In the genomic region with DNA sequence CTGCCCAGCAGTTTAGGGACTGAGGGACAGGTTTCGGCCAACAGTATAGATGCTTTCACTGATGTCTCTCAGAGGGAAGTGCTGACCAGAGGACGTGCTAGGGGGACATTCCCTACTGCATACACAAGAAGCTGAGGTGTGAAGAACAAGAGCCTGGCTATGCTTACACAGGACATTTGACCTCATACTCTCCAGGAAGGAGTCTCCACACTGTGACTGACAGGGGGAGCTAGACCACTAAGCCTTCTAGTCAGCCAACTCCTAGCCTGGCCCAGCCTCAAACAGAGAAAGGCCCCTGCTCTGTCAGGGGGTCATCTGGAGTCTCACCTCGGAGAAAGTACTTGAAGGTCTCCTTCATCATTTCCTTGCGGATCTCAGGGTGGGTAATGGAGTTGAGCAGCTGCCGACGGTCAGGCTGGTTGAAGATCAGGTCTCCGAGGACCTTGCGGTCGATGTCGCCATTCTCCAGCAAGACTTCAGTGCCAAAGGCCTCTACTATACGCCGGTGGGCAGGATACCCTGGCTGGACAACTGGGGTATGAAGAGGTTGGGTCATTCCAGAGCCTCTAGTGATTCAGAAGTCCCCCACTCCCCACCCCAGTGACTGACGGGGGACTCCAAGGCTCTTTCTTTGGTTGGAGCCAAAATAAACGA, we compare ENCODE assay signal across 11 mouse cellular contexts. TPM values are rescaled to one million over a fixed set of nuclear protein-coding genes. Genes with fewer than 3 reads are reported as not detected.
A peak's percentile ranks its signal among the peaks of the same experiment; 100 is the strongest.
DNase-seq lines count a peak whose midpoint lies in the region; ATAC-seq and TF ChIP-seq lines count a peak whose summit lies in the region.
"Had no signal": no experiment of that assay in that cellular context is flagged by ENCODE, and none has a peak within 500 bp of the region (broad histone marks: within the 10 kb centered on the region; RNA-seq: fewer than 3 reads in every experiment).

No protein-coding gene starts in this region.

- peaks cover 47% of the 10 kb centered on the region for H3K4me1 ChIP-seq in heart, embryonic 10.5 days
- H3K4me1 ChIP-seq in lung, embryonic 14.5 days (ENCODE audit: insufficient read depth): peaks cover 11% of the 10 kb centered on the region; the same call in 1 of the 2 replicates
- no peaks in the 10 kb centered on the region for H3K4me1 ChIP-seq in embryonic facial prominence, embryonic 14.5 days (ENCODE audit: control insufficient read depth, insufficient read depth, low read length)
- peaks cover 22% of the 10 kb centered on the region for H3K4me1 ChIP-seq in liver, embryonic 15.5 days (replicated peaks)

- peaks cover 66% of the 10 kb centered on the region for H3K36me3 ChIP-seq in heart, embryonic 10.5 days
- H3K36me3 ChIP-seq in lung, embryonic 14.5 days (ENCODE audit: insufficient read depth): peaks cover 64% of the 10 kb centered on the region
- peaks cover 57% of the 10 kb centered on the region for H3K36me3 ChIP-seq in embryonic facial prominence, embryonic 14.5 days (ENCODE audit: control insufficient read depth, insufficient read depth, low read length)
- peaks cover 39% of the 10 kb centered on the region for H3K36me3 ChIP-seq in liver, embryonic 15.5 days (replicated peaks)

- no peaks in the 10 kb centered on the region for H3K9me3 ChIP-seq in heart, embryonic 10.5 days
- H3K9me3 ChIP-seq in lung, embryonic 14.5 days (ENCODE audit: low read depth, low read length): no peaks in the 10 kb centered on the region
- H3K9me3 ChIP-seq in embryonic facial prominence, embryonic 14.5 days (ENCODE audit: control insufficient read depth, low read length): no peaks in the 10 kb centered on the region
- H3K9me3 ChIP-seq in liver, embryonic 15.5 days (replicated peaks): no peaks in the 10 kb centered on the region

- H3K4me3 ChIP-seq in heart, embryonic 10.5 days: no peak overlapping the region
- no peak overlapping the region for H3K4me3 ChIP-seq in lung, embryonic 14.5 days (ENCODE audit: low read depth, low read length)
- H3K4me3 ChIP-seq in embryonic facial prominence, embryonic 14.5 days (ENCODE audit: low read depth, low read length): no peak overlapping the region
- no peak overlapping the region for H3K4me3 ChIP-seq in liver, embryonic 15.5 days (replicated peaks)

- H3K27me3 ChIP-seq in heart, embryonic 10.5 days (ENCODE audit: insufficient read depth, poor library complexity, severe bottlenecking): no peaks in the 10 kb centered on the region
- H3K27me3 ChIP-seq in lung, embryonic 14.5 days (ENCODE audit: insufficient read depth, low read length): no peaks in the 10 kb centered on the region
- no peaks in the 10 kb centered on the region for H3K27me3 ChIP-seq in embryonic facial prominence, embryonic 14.5 days (replicated peaks; ENCODE audit: control insufficient read depth, insufficient read depth, low read length)
- no peaks in the 10 kb centered on the region for H3K27me3 ChIP-seq in liver, embryonic 15.5 days

- peak; percentile 21 for TF ChIP-seq CTCF in lung, embryonic 14.5 days (IDR thresholded peaks at IDR 0.05; ENCODE audit: low read depth)

- 76% methylated on average over 14 of the region's 14 CpGs for WGBS in heart, embryonic 10.5 days
- WGBS in lung, embryonic 14.5 days: 58% methylated on average over 14 of the region's 14 CpGs
- 82% methylated on average over 14 of the region's 14 CpGs for WGBS in embryonic facial prominence, embryonic 14.5 days
- 72% methylated on average over 14 of the region's 14 CpGs for WGBS in liver, embryonic 15.5 days (ENCODE audit: insufficient replicate concordance)

- ATAC-seq in lung, embryonic 14.5 days (ENCODE audit: insufficient read depth): no peak
- ATAC-seq in embryonic facial prominence, embryonic 14.5 days (ENCODE audit: low read depth): no peak
- ATAC-seq in liver, embryonic 15.5 days (ENCODE audit: insufficient read depth): no peak
- ATAC-seq: CD4-positive, CD25-positive, alpha-beta regulatory T cell, adult 4 months had no signal

- intact Hi-C loops in heart, postnatal 25 days (cut with DNase I): no loop called here

- no peak for DNase-seq in heart, embryonic 10.5 days (ENCODE audit: low spot score)
- DNase-seq in heart, postnatal 25 days (ENCODE audit: low spot score): no peak
- DNase-seq in lung, embryonic 14.5 days: peak; percentile 45
- DNase-seq in lung, postnatal 36 days: no peak
- DNase-seq in embryonic facial prominence, embryonic 14.5 days (ENCODE audit: low spot score): no peak
- DNase-seq in urinary bladder, adult 2 months (ENCODE audit: low spot score): no peak
- DNase-seq in layer of hippocampus, adult 18-20 months (ENCODE audit: low spot score in 2 of 2): no peak

- H3K4me2 ChIP-seq in lung, embryonic 14.5 days: no peak overlapping the region
- no peak overlapping the region for H3K4me2 ChIP-seq in embryonic facial prominence, embryonic 14.5 days (ENCODE audit: low read depth, low read length)
- H3K4me2 ChIP-seq in liver, embryonic 15.5 days: no peak overlapping the region

- peak overlapping the region; percentile 79; the same call in 1 of the 2 replicates for H3K27ac ChIP-seq in heart, embryonic 10.5 days
- H3K27ac ChIP-seq in lung, embryonic 14.5 days (ENCODE audit: low read depth): peak overlapping the region; percentile 36; the same call in 1 of the 2 replicates
- 0 out of 2 replicates have a peak overlapping the region, but pooled peaks have one; percentile 8 for H3K27ac ChIP-seq in embryonic facial prominence, embryonic 14.5 days (replicated peaks; ENCODE audit: low read depth, low read length)
- peak overlapping the region; percentile 57 for H3K27ac ChIP-seq in liver, embryonic 15.5 days (replicated peaks)

- no peak overlapping the region; the same call in none of the 2 replicates for H3K9ac ChIP-seq in lung, embryonic 14.5 days
- no peak overlapping the region for H3K9ac ChIP-seq in embryonic facial prominence, embryonic 14.5 days (ENCODE audit: low read depth, low read length)
- no peak overlapping the region for H3K9ac ChIP-seq in liver, embryonic 15.5 days

RNA-seq across cellular contexts. Expression of a gene that starts 28.5 kb away (rescaled TPM):
- 58.4 and 59.0 TPM in 2 replicates for polyA plus RNA-seq in heart, embryonic 10.5 days (2016; fragmentation: Nextera tagmentation; extraction: Ambion mirVana)
- 10 to 100 TPM; 65.2 to 66.1 TPM for total RNA-seq in heart, postnatal 25 days (2021)
- polyA plus RNA-seq in lung, embryonic 14.5 days (2014; fragmentation: Nextera tagmentation; extraction: Ambion mirVana): 64.4 and 72.4 TPM in 2 replicates
- polyA plus RNA-seq in embryonic facial prominence, embryonic 14.5 days (2014; fragmentation: Nextera tagmentation; extraction: Ambion mirVana): 55.5 and 60.0 TPM in 2 replicates
- polyA plus RNA-seq in liver, embryonic 15.5 days (2015; fragmentation: Nextera tagmentation; extraction: Ambion mirVana): 32.4 and 36.7 TPM in 2 replicates
- polyA plus RNA-seq in urinary bladder, adult 2 months (2012; rRNA removed): 53.5 and 57.6 TPM in 2 replicates
- total RNA-seq in layer of hippocampus, adult 18-20 months (2021): 100 to 1,000 TPM; 166 to 172 TPM

RNA-seq across cellular contexts. Expression of a gene that starts 28.7 kb away (rescaled TPM):
- 113 and 137 TPM in 2 replicates for polyA plus RNA-seq in heart, embryonic 10.5 days (2016; fragmentation: Nextera tagmentation; extraction: Ambion mirVana)
- total RNA-seq in heart, postnatal 25 days (2021): 10 to 100 TPM; 83.5 to 84.3 TPM
- 218 and 225 TPM in 2 replicates for polyA plus RNA-seq in lung, embryonic 14.5 days (2014; fragmentation: Nextera tagmentation; extraction: Ambion mirVana)
- 138 and 153 TPM in 2 replicates for polyA plus RNA-seq in embryonic facial prominence, embryonic 14.5 days (2014; fragmentation: Nextera tagmentation; extraction: Ambion mirVana)
- 28.7 and 30.0 TPM in 2 replicates for polyA plus RNA-seq in liver, embryonic 15.5 days (2015; fragmentation: Nextera tagmentation; extraction: Ambion mirVana)
- polyA plus RNA-seq in urinary bladder, adult 2 months (2012; rRNA removed): 42.8 and 43.1 TPM in 2 replicates
- 10 to 100 TPM; 68.9 to 69.0 TPM for total RNA-seq in layer of hippocampus, adult 18-20 months (2021)

RNA-seq across cellular contexts. Expression of a gene that starts 53.0 kb away (rescaled TPM):
- 0.34 and 0.98 TPM in 2 replicates for polyA plus RNA-seq in heart, embryonic 10.5 days (2016; fragmentation: Nextera tagmentation; extraction: Ambion mirVana)
- not detected for total RNA-seq in heart, postnatal 25 days (2021)
- 2.7 and 3.1 TPM in 2 replicates for polyA plus RNA-seq in lung, embryonic 14.5 days (2014; fragmentation: Nextera tagmentation; extraction: Ambion mirVana)
- polyA plus RNA-seq in embryonic facial prominence, embryonic 14.5 days (2014; fragmentation: Nextera tagmentation; extraction: Ambion mirVana): 1.8 and 2.7 TPM in 2 replicates
- polyA plus RNA-seq in liver, embryonic 15.5 days (2015; fragmentation: Nextera tagmentation; extraction: Ambion mirVana): 0.08 TPM in 2 replicates
- polyA plus RNA-seq in urinary bladder, adult 2 months (2012; rRNA removed): 0.44 and 0.49 TPM in 2 replicates
- total RNA-seq in layer of hippocampus, adult 18-20 months (2021): 10 to 100 TPM; 17.3 to 20.4 TPM
- total RNA-seq: liver, adult 2 months; monocyte, adult 5-6 weeks had no signal
- polyA plus RNA-seq: CD4-positive, CD25-positive, alpha-beta regulatory T cell, adult 4 months; liver, adult 2 months had no signal

Comparison
In these comparisons a context has a peak if more than half of its experiments do, and no peak if none do; other contexts are left out.
1. H3K27ac ChIP-seq: peak in every context shown above with its lines; median percentile 79 in heart, embryonic 10.5 days; 57 in liver, embryonic 15.5 days; 36 in lung, embryonic 14.5 days; 8 in embryonic facial prominence, embryonic 14.5 days.